Mouse (Mus musculus) C2C12 (cell line): ENCODE results near the gene Acy3.

Source experiments
- CTCF ChIP-seq: IDR thresholded peaks from one replicate; pipeline ENCODE4 v1.5.1; 2011; ENCODE audit not compliant: control insufficient read depth, insufficient read depth, insufficient read length
- MAX ChIP-seq: IDR thresholded peaks from one replicate; pipeline ENCODE4 v1.6.1; 2011; ENCODE audit warnings: mild to moderate bottlenecking, control low read depth

DNA sequence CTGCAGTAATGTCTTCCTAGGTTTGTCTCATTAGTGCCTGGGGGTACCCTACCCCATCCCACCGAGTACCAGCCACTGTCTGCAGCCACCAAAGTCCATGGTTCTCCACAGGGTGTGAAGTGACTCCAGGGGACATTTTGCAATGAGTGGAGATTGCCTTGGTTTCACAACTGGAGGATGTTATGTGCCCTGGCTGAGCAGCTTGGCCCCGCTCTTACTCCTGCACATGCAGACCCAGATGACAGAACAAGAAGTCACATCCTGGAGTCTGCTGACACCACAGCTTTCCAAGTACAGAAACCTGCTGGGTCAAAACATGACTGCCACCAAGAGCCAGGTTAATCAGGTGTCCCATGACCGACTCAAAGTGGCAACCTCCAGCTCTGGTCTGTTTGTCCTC is 31.3 kb upstream of the Acy3 start:
- TF ChIP-seq CTCF = no peak
- no peak for TF ChIP-seq MAX
